Mouse (Mus musculus): ENCODE measurements around the gene Gm10188. TPM values are rescaled to one million over a fixed set of nuclear protein-coding genes. Genes with fewer than 3 reads are reported as not detected.

Gm10188 gene
- total RNA-seq, 1 experiment from 2014 or later = not detected

GRCm38 (mm10) chr1:132226297-132227080, 3.1 kb downstream of the Gm10188 start:
- no peak for DNase-seq

GRCm38 (mm10) chr1:132222166-132222565, 7.4 kb downstream of the Gm10188 start:
- no peak for DNase-seq

- DNase-seq = no peak
These were observed 7.9 kb downstream of the Gm10188 start for GRCm38 (mm10) chr1:132221627-132222026.

GRCm38 (mm10) chr1:132216276-132216675, 13.3 kb downstream of the Gm10188 start:
- DNase-seq = no peak

GRCm38 (mm10) chr1:132213076-132213475, 16.5 kb downstream of the Gm10188 start:
- DNase-seq = no peak

GRCm38 (mm10) chr1:132212218-132212617, 17.3 kb downstream of the Gm10188 start:
- peak; percentile 63 for DNase-seq

GRCm38 (mm10) chr1:132211672-132212071, 17.9 kb downstream of the Gm10188 start:
- no peak for DNase-seq

GRCm38 (mm10) chr1:132210922-132211321, 18.6 kb downstream of the Gm10188 start:
- peak; percentile 44 for DNase-seq

GRCm38 (mm10) chr1:132209400-132209799, 20.2 kb downstream of the Gm10188 start:
- DNase-seq = no peak

GRCm38 (mm10) chr1:132208154-132208553, 21.4 kb downstream of the Gm10188 start:
- DNase-seq = no peak

- DNase-seq = no peak
These were observed 22.7 kb downstream of the Gm10188 start for GRCm38 (mm10) chr1:132206828-132207227.

- DNase-seq = peak; percentile 45
These were observed 23.6 kb downstream of the Gm10188 start for GRCm38 (mm10) chr1:132205958-132206357.

GRCm38 (mm10) chr1:132202771-132203170, 26.8 kb downstream of the Gm10188 start:
- no peak for DNase-seq

GRCm38 (mm10) chr1:132201936-132202335, 27.6 kb downstream of the Gm10188 start:
- no peak for DNase-seq

GRCm38 (mm10) chr1:132201511-132201860, 28.1 kb downstream of the Gm10188 start:
- DNase-seq = no peak

GRCm38 (mm10) chr1:132200562-132201510, 28.7 kb downstream of the Gm10188 start:
- no peak for DNase-seq

- no peak for DNase-seq
These were observed 29.6 kb downstream of the Gm10188 start for GRCm38 (mm10) chr1:132199934-132200333.

GRCm38 (mm10) chr1:132199244-132199643, 30.3 kb downstream of the Gm10188 start:
- no peak for DNase-seq

GRCm38 (mm10) chr1:132198401-132199071, 31.0 kb downstream of the Gm10188 start:
- DNase-seq = no peak

GRCm38 (mm10) chr1:132197666-132198065, 31.9 kb downstream of the Gm10188 start:
- DNase-seq = no peak

GRCm38 (mm10) chr1:132196337-132196736, 33.2 kb downstream of the Gm10188 start:
- DNase-seq = no peak

GRCm38 (mm10) chr1:132195681-132196080, 33.9 kb downstream of the Gm10188 start:
- no peak for DNase-seq

GRCm38 (mm10) chr1:132195100-132195499, 34.5 kb downstream of the Gm10188 start:
- DNase-seq = no peak
